Mouse (Mus musculus): Measurements from ENCODE around the gene Zmynd15.

- TF ChIP-seq CTCF (IDR thresholded peaks at IDR 0.05; ENCODE audit: low read depth, low read length) = no peak
- no peak for TF ChIP-seq POLR2A (IDR thresholded peaks at IDR 0.05; ENCODE audit: extremely low read depth, insufficient read depth, low read length)
Observed at GRCm38 (mm10) chr11:70511825-70512224, 52.6 kb downstream of the Zmynd15 start.
